Mouse (Mus musculus) embryonic facial prominence, embryonic 11.5 days (tissue): ENCODE data around the gene Crim1. TPM values are rescaled to one million over a fixed set of nuclear protein-coding genes. Genes with fewer than 3 reads are reported as not detected.

ENCODE experiments used
- ATAC-seq: fragments of 200-750 bp; cut with Nextera tagmentation; replicated peaks from 2 replicates; pipeline ENCODE4 v1.8.0; 2017; ENCODE audit warnings: low read depth; ENCODE audit not compliant: insufficient number of reproducible peaks, low FRiP score, low TSS enrichment
- DNase-seq: peaks from one replicate; pipeline ENCODE4 v3.0.0-alpha.2; 2015; ENCODE audit warnings: low spot score
- H3K27ac ChIP-seq: fragments of 300-500 bp; sonication (generic); replicated peaks from 2 replicates; pipeline ENCODE4 v1.5.1; 2014; ENCODE audit warnings: mild to moderate bottlenecking, low read depth, low read length, control low read depth
- H3K27me3 ChIP-seq: fragments of 300-500 bp; sonication (generic); 2 replicates; pipeline ENCODE4 v1.6.1; 2014; ENCODE audit warnings: mild to moderate bottlenecking, low read length, moderate library complexity, mixed read lengths; ENCODE audit not compliant: control insufficient read depth, insufficient read depth
- H3K36me3 ChIP-seq: fragments of 300-500 bp; sonication (generic); replicated peaks from 2 replicates; pipeline ENCODE4 v1.6.1; 2014; ENCODE audit warnings: low read depth, mild to moderate bottlenecking, low read length, moderate library complexity, mixed read lengths; ENCODE audit not compliant: control insufficient read depth, insufficient read depth
- H3K4me1 ChIP-seq: fragments of 300-500 bp; sonication (generic); 2 replicates; pipeline ENCODE4 v1.6.1; 2014; ENCODE audit warnings: low read length, mixed read lengths; ENCODE audit not compliant: control insufficient read depth, insufficient read depth
- H3K4me2 ChIP-seq: fragments of 300-500 bp; sonication (generic); 2 replicates; pipeline ENCODE4 v1.6.1; 2014; ENCODE audit warnings: low read depth, mild to moderate bottlenecking, control low read depth, low read length, moderate library complexity
- H3K4me3 ChIP-seq: fragments of 300-500 bp; sonication (generic); 2 replicates; pipeline ENCODE4 v1.5.1; 2014; ENCODE audit warnings: low read depth, low read length, control low read depth
- H3K9ac ChIP-seq: fragments of 300-500 bp; sonication (generic); replicated peaks from 2 replicates; pipeline ENCODE4 v1.6.1; 2014; ENCODE audit warnings: mild to moderate bottlenecking, control low read depth, low read length
- H3K9me3 ChIP-seq: fragments of 300-500 bp; sonication (generic); replicated peaks from 2 replicates; pipeline ENCODE4 v1.6.1; 2016; ENCODE audit warnings: mild to moderate bottlenecking, low read length, inconsistent platforms, mixed read lengths; ENCODE audit not compliant: control insufficient read depth
- WGBS: fragments of 180-500 bp; shearing (Covaris S2); extraction: QIAGEN DNeasy Blood & Tissue Kit; methylation state at CpG from one replicate; pipeline ENCODE4 v1.1.7; 2014; 5-methylcytosine and 5-hydroxymethylcytosine counted together
- polyA plus RNA-seq: library from polyadenylated mRNA; unstranded; fragments of >200 nt; fragmentation: Nextera tagmentation; extraction: Ambion mirVana; gene quantifications from 2 replicates; pipeline ENCODE4 v1.2.1, GENCODE M21; 2014

Crim1 gene
- polyA plus RNA-seq, 1 experiment from 2014 or later, result 3.3 TPM

- WGBS, result 50% methylated on average over 6 of the region's 6 CpGs
- H3K4me3 ChIP-seq, result no peak overlapping the region
- no peak overlapping the region for H3K9ac ChIP-seq
- no peaks in the 10 kb centered on the region; the same call in 1 of the 2 replicates for H3K4me1 ChIP-seq
- no peaks in the 10 kb centered on the region for H3K27me3 ChIP-seq
- no peak overlapping the region for H3K4me2 ChIP-seq
- no peak overlapping the region for H3K27ac ChIP-seq
- no peaks in the 10 kb centered on the region for H3K9me3 ChIP-seq
- peak; percentile 31 for DNase-seq
- ATAC-seq, result no peak
- H3K36me3 ChIP-seq, result no peaks in the 10 kb centered on the region
Observed at GRCm38 (mm10) chr17:78213128-78213527, 13.1 kb downstream of the Crim1 start.

GRCm38 (mm10) chr17:78216526-78216925, 16.5 kb downstream of the Crim1 start:
- no peak overlapping the region for H3K4me3 ChIP-seq
- H3K36me3 ChIP-seq, result no peaks in the 10 kb centered on the region
- no peaks in the 10 kb centered on the region; the same call in 1 of the 2 replicates for H3K4me1 ChIP-seq
- H3K27me3 ChIP-seq, result no peaks in the 10 kb centered on the region
- WGBS, result 57% methylated on average over 3 of the region's 3 CpGs
- H3K4me2 ChIP-seq, result no peak overlapping the region
- H3K27ac ChIP-seq, result no peak overlapping the region
- no peaks in the 10 kb centered on the region for H3K9me3 ChIP-seq
- DNase-seq (no peak), ATAC-seq (no peak)
- H3K9ac ChIP-seq, result no peak overlapping the region

- Histone ChIP-seq H3K9me3 (no peaks in the 10 kb centered on the region), H3K9ac (no peak overlapping the region), H3K36me3 (no peaks in the 10 kb centered on the region), H3K4me2 (no peak overlapping the region), H3K27ac (no peak overlapping the region), H3K4me1 (no peaks in the 10 kb centered on the region; the same call in 1 of the 2 replicates), H3K4me3 (no peak overlapping the region), H3K27me3 (no peaks in the 10 kb centered on the region)
- ATAC-seq, result no peak
- no peak for DNase-seq
- WGBS, result 63% methylated on average over 6 of the region's 6 CpGs
Observed at GRCm38 (mm10) chr17:78217406-78217805, 17.4 kb downstream of the Crim1 start.

- H3K4me1 ChIP-seq, result no peaks in the 10 kb centered on the region; the same call in 1 of the 2 replicates
- H3K27me3 ChIP-seq, result no peaks in the 10 kb centered on the region
- no peaks in the 10 kb centered on the region for H3K9me3 ChIP-seq
- DNase-seq (no peak), ATAC-seq (no peak)
- no peak overlapping the region for H3K4me3 ChIP-seq
- H3K36me3 ChIP-seq, result no peaks in the 10 kb centered on the region
- WGBS, result 91% methylated on average over 10 of the region's 10 CpGs
- no peak overlapping the region for H3K4me2 ChIP-seq
- no peak overlapping the region for H3K27ac ChIP-seq
- no peak overlapping the region for H3K9ac ChIP-seq
Observed at GRCm38 (mm10) chr17:78218506-78219232, 18.6 kb downstream of the Crim1 start.

GRCm38 (mm10) chr17:78221007-78221642, 21.1 kb downstream of the Crim1 start:
- Histone ChIP-seq H3K27me3 (no peaks in the 10 kb centered on the region), H3K4me3 (no peak overlapping the region), H3K4me1 (no peaks in the 10 kb centered on the region; the same call in 1 of the 2 replicates), H3K36me3 (no peaks in the 10 kb centered on the region), H3K9me3 (no peaks in the 10 kb centered on the region), H3K9ac (no peak overlapping the region), H3K4me2 (no peak overlapping the region), H3K27ac (no peak overlapping the region)
- 87% methylated on average over 8 of the region's 8 CpGs for WGBS
- no peak for ATAC-seq
- no peak for DNase-seq

GRCm38 (mm10) chr17:78221860-78222259, 21.8 kb downstream of the Crim1 start:
- Histone ChIP-seq H3K27me3 (no peaks in the 10 kb centered on the region), H3K9me3 (no peaks in the 10 kb centered on the region), H3K9ac (no peak overlapping the region), H3K4me2 (no peak overlapping the region), H3K4me3 (no peak overlapping the region), H3K27ac (no peak overlapping the region), H3K4me1 (no peaks in the 10 kb centered on the region; the same call in 1 of the 2 replicates), H3K36me3 (no peaks in the 10 kb centered on the region)
- no peak for DNase-seq
- WGBS, result 83% methylated on average over 1 of the region's 1 CpGs
- ATAC-seq, result no peak

- ATAC-seq, result no peak
- 71% methylated on average over 10 of the region's 10 CpGs for WGBS
Observed at GRCm38 (mm10) chr17:78223988-78224387, 23.9 kb downstream of the Crim1 start.

GRCm38 (mm10) chr17:78225547-78225946, 25.5 kb downstream of the Crim1 start:
- H3K27me3 ChIP-seq, result no peaks in the 10 kb centered on the region
- no peaks in the 10 kb centered on the region for H3K9me3 ChIP-seq
- no peak overlapping the region for H3K4me2 ChIP-seq
- H3K27ac ChIP-seq, result no peak overlapping the region
- H3K9ac ChIP-seq, result no peak overlapping the region
- no peak overlapping the region for H3K4me3 ChIP-seq
- 60% methylated on average over 5 of the region's 5 CpGs for WGBS
- ATAC-seq (no peak), DNase-seq (no peak)
- H3K4me1 ChIP-seq, result no peaks in the 10 kb centered on the region
- H3K36me3 ChIP-seq, result no peaks in the 10 kb centered on the region

More at GRCm38 (mm10) chr17:78223988-78224387, 23.9 kb downstream of the Crim1 start:
- no peak overlapping the region for H3K4me2 ChIP-seq
- H3K27me3 ChIP-seq, result no peaks in the 10 kb centered on the region
- no peak for DNase-seq
- H3K9me3 ChIP-seq, result no peaks in the 10 kb centered on the region
- no peaks in the 10 kb centered on the region for H3K4me1 ChIP-seq
- no peak overlapping the region for H3K27ac ChIP-seq
- H3K36me3 ChIP-seq, result no peaks in the 10 kb centered on the region
- H3K4me3 ChIP-seq, result no peak overlapping the region
- H3K9ac ChIP-seq, result no peak overlapping the region
